Mouse (Mus musculus): ENCODE measurements at regions not wholly inside any gene's neighbourhood (a gene's known extent, or its start where the extent isn't known, plus 50 kb on each side); places are given as distances from the start of the nearest gene placed in this dataset.

- H3K9ac ChIP-seq (ENCODE audit: low read depth, low read length): no peak overlapping the region
- no peak overlapping the region for H3K4me2 ChIP-seq (ENCODE audit: low read depth, low read length)
- no peak overlapping the region for H3K4me3 ChIP-seq (ENCODE audit: low read depth, low read length)
- ATAC-seq (ENCODE audit: low read depth): no peak
- no peaks in the 10 kb centered on the region for H3K36me3 ChIP-seq (ENCODE audit: control insufficient read depth, insufficient read depth)
- H3K27ac ChIP-seq (ENCODE audit: low read length): no peak overlapping the region
- WGBS (ENCODE audit: insufficient replicate concordance): 50% methylated on average over 1 of the region's 1 CpGs
- no peaks in the 10 kb centered on the region for H3K9me3 ChIP-seq (replicated peaks; ENCODE audit: control insufficient read depth, low read length)
- no peaks in the 10 kb centered on the region for H3K4me1 ChIP-seq (ENCODE audit: control insufficient read depth, low read depth, low read length)
- H3K27me3 ChIP-seq (ENCODE audit: control insufficient read depth, insufficient read depth, low read depth, low read length): no peaks in the 10 kb centered on the region
Measured at GRCm38 (mm10) chr12:52381968-52382325, 121.8 kb upstream of the Arhgap5 start.

- Histone ChIP-seq H3K36me3 (ENCODE audit: control insufficient read depth, insufficient read depth) (no peaks in the 10 kb centered on the region), H3K9me3 (replicated peaks; ENCODE audit: control insufficient read depth, low read length) (no peaks in the 10 kb centered on the region), H3K4me2 (ENCODE audit: low read depth, low read length) (no peak overlapping the region), H3K4me3 (ENCODE audit: low read depth, low read length) (no peak overlapping the region), H3K27ac (ENCODE audit: low read length) (no peak overlapping the region), H3K4me1 (ENCODE audit: control insufficient read depth, low read depth, low read length) (no peaks in the 10 kb centered on the region), H3K9ac (ENCODE audit: low read depth, low read length) (no peak overlapping the region), H3K27me3 (ENCODE audit: control insufficient read depth, insufficient read depth, low read depth, low read length) (no peaks in the 10 kb centered on the region)
- whole genome bisulfite sequencing (ENCODE audit: insufficient replicate concordance): 13% methylated on average over 5 of the region's 7 CpGs
- no peak for ATAC-seq (ENCODE audit: low read depth)
Measured at GRCm38 (mm10) chr12:52382832-52383580, 120.8 kb upstream of the Arhgap5 start.

- ATAC-seq (ENCODE audit: low read depth): no peak
- H3K4me2 ChIP-seq (ENCODE audit: low read depth, low read length): no peak overlapping the region
- 73% methylated on average over 5 of the region's 5 CpGs for WGBS (ENCODE audit: insufficient replicate concordance)
Measured at GRCm38 (mm10) chr12:52389552-52389951, 114.2 kb upstream of the Arhgap5 start.

GRCm38 (mm10) chr12:52390242-52390641, 113.5 kb upstream of the Arhgap5 start:
- 22% methylated on average over 4 of the region's 4 CpGs for WGBS (ENCODE audit: insufficient replicate concordance)
- Histone ChIP-seq H3K36me3 (ENCODE audit: control insufficient read depth, insufficient read depth) (no peaks in the 10 kb centered on the region), H3K27ac (ENCODE audit: low read length) (no peak overlapping the region), H3K4me3 (ENCODE audit: low read depth, low read length) (no peak overlapping the region), H3K4me1 (ENCODE audit: control insufficient read depth, low read depth, low read length) (no peaks in the 10 kb centered on the region), H3K4me2 (ENCODE audit: low read depth, low read length) (no peak overlapping the region), H3K9ac (ENCODE audit: low read depth, low read length) (no peak overlapping the region), H3K27me3 (ENCODE audit: control insufficient read depth, insufficient read depth, low read depth, low read length) (no peaks in the 10 kb centered on the region), H3K9me3 (replicated peaks; ENCODE audit: control insufficient read depth, low read length) (no peaks in the 10 kb centered on the region)
- no peak for ATAC-seq (ENCODE audit: low read depth)

More at GRCm38 (mm10) chr12:52389552-52389951, 114.2 kb upstream of the Arhgap5 start:
- H3K27me3 ChIP-seq (ENCODE audit: control insufficient read depth, insufficient read depth, low read depth, low read length): no peaks in the 10 kb centered on the region
- no peaks in the 10 kb centered on the region for H3K9me3 ChIP-seq (replicated peaks; ENCODE audit: control insufficient read depth, low read length)
- no peak overlapping the region for H3K4me3 ChIP-seq (ENCODE audit: low read depth, low read length)
- H3K36me3 ChIP-seq (ENCODE audit: control insufficient read depth, insufficient read depth): no peaks in the 10 kb centered on the region
- no peaks in the 10 kb centered on the region for H3K4me1 ChIP-seq (ENCODE audit: control insufficient read depth, low read depth, low read length)
- no peak overlapping the region for H3K9ac ChIP-seq (ENCODE audit: low read depth, low read length)
- H3K27ac ChIP-seq (ENCODE audit: low read length): no peak overlapping the region

GRCm38 (mm10) chr12:52392636-52393035, 111.1 kb upstream of the Arhgap5 start:
- no peak overlapping the region for H3K27ac ChIP-seq (ENCODE audit: low read length)
- no peaks in the 10 kb centered on the region for H3K4me1 ChIP-seq (ENCODE audit: control insufficient read depth, low read depth, low read length)
- WGBS (ENCODE audit: insufficient replicate concordance): 58% methylated on average over 4 of the region's 4 CpGs
- H3K4me2 ChIP-seq (ENCODE audit: low read depth, low read length): no peak overlapping the region
- H3K27me3 ChIP-seq (ENCODE audit: control insufficient read depth, insufficient read depth, low read depth, low read length): no peaks in the 10 kb centered on the region
- no peak for ATAC-seq (ENCODE audit: low read depth)
- H3K9me3 ChIP-seq (replicated peaks; ENCODE audit: control insufficient read depth, low read length): no peaks in the 10 kb centered on the region
- H3K9ac ChIP-seq (ENCODE audit: low read depth, low read length): no peak overlapping the region
- no peak overlapping the region for H3K4me3 ChIP-seq (ENCODE audit: low read depth, low read length)
- H3K36me3 ChIP-seq (ENCODE audit: control insufficient read depth, insufficient read depth): no peaks in the 10 kb centered on the region

- no peaks in the 10 kb centered on the region for H3K9me3 ChIP-seq (replicated peaks; ENCODE audit: control insufficient read depth, low read length)
- no peak for ATAC-seq (ENCODE audit: low read depth)
- H3K27me3 ChIP-seq (ENCODE audit: control insufficient read depth, insufficient read depth, low read depth, low read length): no peaks in the 10 kb centered on the region
- no peaks in the 10 kb centered on the region for H3K4me1 ChIP-seq (ENCODE audit: control insufficient read depth, low read depth, low read length)
- 67% methylated on average over 15 of the region's 15 CpGs for whole genome bisulfite sequencing (ENCODE audit: insufficient replicate concordance)
- H3K4me2 ChIP-seq (ENCODE audit: low read depth, low read length): no peak overlapping the region
- no peak overlapping the region for H3K27ac ChIP-seq (ENCODE audit: low read length)
- no peak overlapping the region for H3K9ac ChIP-seq (ENCODE audit: low read depth, low read length)
- no peak overlapping the region for H3K4me3 ChIP-seq (ENCODE audit: low read depth, low read length)
- no peaks in the 10 kb centered on the region for H3K36me3 ChIP-seq (ENCODE audit: control insufficient read depth, insufficient read depth)
Measured at GRCm38 (mm10) chr12:52393981-52394718, 109.6 kb upstream of the Arhgap5 start.

- H3K27ac ChIP-seq (ENCODE audit: low read length): no peak overlapping the region
- H3K9me3 ChIP-seq (replicated peaks; ENCODE audit: control insufficient read depth, low read length): no peaks in the 10 kb centered on the region
- WGBS (ENCODE audit: insufficient replicate concordance): 79% methylated on average over 3 of the region's 3 CpGs
- H3K27me3 ChIP-seq (ENCODE audit: control insufficient read depth, insufficient read depth, low read depth, low read length): no peaks in the 10 kb centered on the region
- no peaks in the 10 kb centered on the region for H3K4me1 ChIP-seq (ENCODE audit: control insufficient read depth, low read depth, low read length)
- no peak for ATAC-seq (ENCODE audit: low read depth)
- no peak overlapping the region for H3K4me2 ChIP-seq (ENCODE audit: low read depth, low read length)
- H3K4me3 ChIP-seq (ENCODE audit: low read depth, low read length): no peak overlapping the region
- no peak overlapping the region for H3K9ac ChIP-seq (ENCODE audit: low read depth, low read length)
- no peaks in the 10 kb centered on the region for H3K36me3 ChIP-seq (ENCODE audit: control insufficient read depth, insufficient read depth)
Measured at GRCm38 (mm10) chr12:52394719-52395062, 109.1 kb upstream of the Arhgap5 start.

- Histone ChIP-seq H3K4me1 (ENCODE audit: control insufficient read depth, low read depth, low read length) (no peaks in the 10 kb centered on the region), H3K27ac (ENCODE audit: low read length) (no peak overlapping the region), H3K9me3 (replicated peaks; ENCODE audit: control insufficient read depth, low read length) (no peaks in the 10 kb centered on the region), H3K4me2 (ENCODE audit: low read depth, low read length) (no peak overlapping the region), H3K9ac (ENCODE audit: low read depth, low read length) (no peak overlapping the region), H3K36me3 (ENCODE audit: control insufficient read depth, insufficient read depth) (no peaks in the 10 kb centered on the region), H3K27me3 (ENCODE audit: control insufficient read depth, insufficient read depth, low read depth, low read length) (no peaks in the 10 kb centered on the region), H3K4me3 (ENCODE audit: low read depth, low read length) (no peak overlapping the region)
- WGBS (ENCODE audit: insufficient replicate concordance): 71% methylated on average over 4 of the region's 4 CpGs
- no peak for ATAC-seq (ENCODE audit: low read depth)
Measured at GRCm38 (mm10) chr12:52395111-52395510, 108.7 kb upstream of the Arhgap5 start.

GRCm38 (mm10) chr12:52396178-52396841, 107.5 kb upstream of the Arhgap5 start:
- 52% methylated on average over 14 of the region's 14 CpGs for WGBS (ENCODE audit: insufficient replicate concordance)
- no peak overlapping the region for H3K4me2 ChIP-seq (ENCODE audit: low read depth, low read length)
- H3K9ac ChIP-seq (ENCODE audit: low read depth, low read length): no peak overlapping the region
- H3K4me1 ChIP-seq (ENCODE audit: control insufficient read depth, low read depth, low read length): no peaks in the 10 kb centered on the region
- no peak overlapping the region for H3K4me3 ChIP-seq (ENCODE audit: low read depth, low read length)
- no peaks in the 10 kb centered on the region for H3K9me3 ChIP-seq (replicated peaks; ENCODE audit: control insufficient read depth, low read length)
- no peaks in the 10 kb centered on the region for H3K36me3 ChIP-seq (ENCODE audit: control insufficient read depth, insufficient read depth)
- no peak overlapping the region for H3K27ac ChIP-seq (ENCODE audit: low read length)
- peak; percentile 81 for ATAC-seq (ENCODE audit: low read depth)
- no peaks in the 10 kb centered on the region for H3K27me3 ChIP-seq (ENCODE audit: control insufficient read depth, insufficient read depth, low read depth, low read length)
